Mouse (Mus musculus): ENCODE data around the gene Pdcd2l.

Gene Pdcd2l

GRCm38 (mm10) chr7:34196132-34197128, at the start of gene Pdcd2l:
Gene Pdcd2l, minus strand, starts transcription at chr7:34196661.
- in situ Hi-C loops (cut with MboI; ENCODE audit: unreplicated experiment in 2 of 2) = loop anchor here (5.0 to 10.0 kb wide), 3 partner anchors 209 to 402 kb away; no protein-coding TSS in a partner anchor

GRCm38 (mm10) chr7:34242176-34242575, 45.7 kb upstream of the Pdcd2l start:
- in situ Hi-C loops (cut with MboI; ENCODE audit: unreplicated experiment in 2 of 2) = loop anchor here in 1 of 2 experiments (25.0 kb wide), 1 partner anchor 1345 kb away; the partner anchor contains the start of genes Ankrd27 and Rgs9bp

- in situ Hi-C loops (cut with MboI; ENCODE audit: unreplicated experiment in 2 of 2) = loop anchor here (10.0 to 25.0 kb wide), 2 partner anchors 1349 to 1567 kb away; partner anchors contain the start of genes Ankrd27 (in 1 of the 2), Rgs9bp (in 1 of the 2) and Zfp507 (in 1 of the 2)
These were observed 41.6 kb upstream of the Pdcd2l start for GRCm38 (mm10) chr7:34238086-34238485.

GRCm38 (mm10) chr7:34235602-34236001, 39.1 kb upstream of the Pdcd2l start:
- in situ Hi-C loops (cut with MboI; ENCODE audit: unreplicated experiment in 2 of 2) = loop anchor here (10.0 to 25.0 kb wide), 2 partner anchors 1352 to 1569 kb away; partner anchors contain the start of genes Ankrd27 (in 1 of the 2), Rgs9bp (in 1 of the 2) and Zfp507 (in 1 of the 2)

- in situ Hi-C loops (cut with MboI; ENCODE audit: unreplicated experiment in 2 of 2) = loop anchor here (10.0 to 25.0 kb wide), 2 partner anchors 1352 to 1570 kb away; partner anchors contain the start of genes Ankrd27 (in 1 of the 2), Rgs9bp (in 1 of the 2) and Zfp507 (in 1 of the 2)
These were observed 38.4 kb upstream of the Pdcd2l start for GRCm38 (mm10) chr7:34234610-34235561.

GRCm38 (mm10) chr7:34233909-34234609, 37.6 kb upstream of the Pdcd2l start:
- in situ Hi-C loops (cut with MboI; ENCODE audit: unreplicated experiment in 2 of 2) = loop anchor here (10.0 to 25.0 kb wide), 2 partner anchors 1353 to 1571 kb away; partner anchors contain the start of genes Ankrd27 (in 1 of the 2), Rgs9bp (in 1 of the 2) and Zfp507 (in 1 of the 2)

GRCm38 (mm10) chr7:34232785-34233725, 36.6 kb upstream of the Pdcd2l start:
- in situ Hi-C loops (cut with MboI; ENCODE audit: unreplicated experiment in 2 of 2) = loop anchor here (10.0 to 25.0 kb wide), 2 partner anchors 1354 to 1572 kb away; partner anchors contain the start of genes Ankrd27 (in 1 of the 2), Rgs9bp (in 1 of the 2) and Zfp507 (in 1 of the 2)

GRCm38 (mm10) chr7:34230116-34230515, 33.7 kb upstream of the Pdcd2l start, which contains the start of gene Gpi1:
Gene Gpi1, minus strand, starts transcription at chr7:34230336.
- in situ Hi-C loops (cut with MboI; ENCODE audit: unreplicated experiment in 2 of 2) = loop anchor here (10.0 to 25.0 kb wide), 2 partner anchors 1357 to 1575 kb away; partner anchors contain the start of genes Ankrd27 (in 1 of the 2), Rgs9bp (in 1 of the 2) and Zfp507 (in 1 of the 2)

GRCm38 (mm10) chr7:34229691-34230111, 33.2 kb upstream of the Pdcd2l start:
- in situ Hi-C loops (cut with MboI; ENCODE audit: unreplicated experiment in 2 of 2) = loop anchor here (10.0 to 25.0 kb wide), 2 partner anchors 1358 to 1575 kb away; partner anchors contain the start of genes Ankrd27 (in 1 of the 2), Rgs9bp (in 1 of the 2) and Zfp507 (in 1 of the 2)

- in situ Hi-C loops (cut with MboI; ENCODE audit: unreplicated experiment in 2 of 2) = loop anchor here in 1 of 2 experiments (25.0 kb wide), 1 partner anchor 1358 kb away; the partner anchor contains the start of genes Ankrd27 and Rgs9bp
These were observed 32.7 kb upstream of the Pdcd2l start for GRCm38 (mm10) chr7:34229153-34229552.

GRCm38 (mm10) chr7:34228641-34229040, 32.2 kb upstream of the Pdcd2l start:
- in situ Hi-C loops (cut with MboI; ENCODE audit: unreplicated experiment in 2 of 2) = loop anchor here in 1 of 2 experiments (25.0 kb wide), 1 partner anchor 1359 kb away; the partner anchor contains the start of genes Ankrd27 and Rgs9bp

- in situ Hi-C loops (cut with MboI; ENCODE audit: unreplicated experiment in 2 of 2) = loop anchor here in 1 of 2 experiments (25.0 kb wide), 1 partner anchor 1360 kb away; the partner anchor contains the start of genes Ankrd27 and Rgs9bp
These were observed 30.4 kb upstream of the Pdcd2l start for GRCm38 (mm10) chr7:34226846-34227245.

- in situ Hi-C loops (cut with MboI; ENCODE audit: unreplicated experiment in 2 of 2) = loop anchor here in 1 of 2 experiments (25.0 kb wide), 1 partner anchor 1361 kb away; the partner anchor contains the start of genes Ankrd27 and Rgs9bp
These were observed 29.6 kb upstream of the Pdcd2l start for GRCm38 (mm10) chr7:34226086-34226485.

- in situ Hi-C loops (cut with MboI; ENCODE audit: unreplicated experiment in 2 of 2) = no loop called here
These were observed 27.8 kb upstream of the Pdcd2l start for GRCm38 (mm10) chr7:34224308-34224707.

- in situ Hi-C loops (cut with MboI; ENCODE audit: unreplicated experiment in 2 of 2) = no loop called here
These were observed 25.9 kb upstream of the Pdcd2l start for GRCm38 (mm10) chr7:34222340-34222739.

GRCm38 (mm10) chr7:34221594-34222250, 25.3 kb upstream of the Pdcd2l start:
- in situ Hi-C loops (cut with MboI; ENCODE audit: unreplicated experiment in 2 of 2) = no loop called here

GRCm38 (mm10) chr7:34218496-34218895, 22.0 kb upstream of the Pdcd2l start:
- in situ Hi-C loops (cut with MboI; ENCODE audit: unreplicated experiment in 2 of 2) = no loop called here

Data from v-Abl transformed pro-B cells (cell line).